Mouse (Mus musculus): ENCODE measurements around the gene St6galnac3. TPM values are rescaled to one million over a fixed set of nuclear protein-coding genes. Genes with fewer than 3 reads are reported as not detected.
"Not testable (repeated sequence)": the region's sequence is repeated elsewhere in the genome, so short reads cannot be mapped to it uniquely, and the experiment has no call there.

St6galnac3 gene
- polyA plus RNA-seq, 1 experiment, result not detected

- Histone ChIP-seq H3K4me3 (ENCODE audit: insufficient read depth, low read length) (no peak overlapping the region), H3K27ac (ENCODE audit: insufficient read depth, low read depth, low read length) (no peak overlapping the region), H3K4me1 (ENCODE audit: control insufficient read depth, insufficient read depth, low read length) (no peaks in the 10 kb centered on the region)
- TF ChIP-seq POLR2A (IDR thresholded peaks at IDR 0.05; ENCODE audit: borderline replicate concordance, low read depth, low read length) (no peak), CTCF (IDR thresholded peaks at IDR 0.05; ENCODE audit: low read depth, low read length) (no peak)
These were observed 325.4 kb downstream of the St6galnac3 start for GRCm38 (mm10) chr3:153399574-153399973.

DNA sequence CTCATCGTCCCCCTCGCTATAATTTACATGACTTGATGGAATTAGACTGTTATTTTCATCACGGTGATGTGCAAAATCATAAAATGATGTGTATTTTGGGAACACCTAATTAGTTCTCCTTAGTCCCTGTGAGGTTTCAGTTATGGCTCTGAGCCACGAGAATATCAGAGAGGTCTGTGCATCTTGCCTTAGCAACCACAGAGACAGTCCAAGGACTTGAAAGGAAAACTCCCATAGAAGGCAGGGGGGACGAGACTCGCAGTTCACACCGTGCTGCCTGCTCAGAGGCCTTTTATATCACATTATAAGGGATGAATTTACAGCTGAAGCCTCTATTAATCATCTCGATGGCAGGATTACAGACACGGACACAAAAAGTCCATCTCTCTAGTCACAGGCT, 327.2 kb downstream of the St6galnac3 start:
- no peaks in the 10 kb centered on the region for H3K4me1 ChIP-seq (ENCODE audit: control insufficient read depth, insufficient read depth, low read length)
- no peak for TF ChIP-seq CTCF (IDR thresholded peaks at IDR 0.05; ENCODE audit: low read depth, low read length)

DNA sequence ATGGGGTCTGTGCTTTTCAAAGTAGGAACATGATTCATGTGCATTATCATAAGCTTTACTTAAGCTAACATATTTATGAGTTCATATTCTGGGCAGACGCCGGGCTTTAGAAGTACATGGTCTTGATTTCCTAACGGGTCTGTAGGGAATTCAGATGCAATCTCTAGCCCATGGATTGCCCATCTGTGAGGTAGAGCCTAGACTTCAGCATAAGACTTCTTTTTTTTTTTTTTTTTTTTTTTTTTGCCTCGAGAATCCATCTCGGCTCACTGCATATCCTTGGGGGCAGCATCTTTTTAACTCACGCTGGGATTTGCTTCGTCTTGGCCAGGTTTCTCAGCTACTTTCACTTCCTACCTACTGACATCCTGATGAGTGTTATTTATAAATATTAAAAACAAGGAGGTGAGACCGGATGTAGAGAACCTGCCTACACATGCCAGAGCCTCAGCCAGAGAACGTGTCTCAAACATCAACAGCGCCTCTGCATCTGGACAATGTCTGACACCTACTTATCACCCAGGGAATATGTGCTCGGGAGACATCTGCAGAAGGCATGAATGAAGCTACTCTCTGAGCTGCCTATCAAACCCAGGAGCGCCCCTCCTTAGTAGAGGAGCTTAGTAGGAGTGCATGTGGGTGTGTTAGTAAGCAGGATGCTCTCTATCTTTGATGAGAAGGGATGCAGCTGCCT, 328.5 kb downstream of the St6galnac3 start:
- Histone ChIP-seq H3K4me1 (ENCODE audit: control insufficient read depth, insufficient read depth, low read length) (no peaks in the 10 kb centered on the region), H3K4me3 (ENCODE audit: insufficient read depth, low read length) (no peak overlapping the region), H3K27ac (ENCODE audit: insufficient read depth, low read depth, low read length) (no peak overlapping the region)
- TF ChIP-seq POLR2A (IDR thresholded peaks at IDR 0.05; ENCODE audit: borderline replicate concordance, low read depth, low read length), result no peak
- no peak for TF ChIP-seq CTCF (IDR thresholded peaks at IDR 0.05; ENCODE audit: low read depth, low read length)

More for the DNA sequence above, 327.2 kb downstream of the St6galnac3 start:
- Histone ChIP-seq H3K4me3 (ENCODE audit: insufficient read depth, low read length) (no peak overlapping the region), H3K27ac (ENCODE audit: insufficient read depth, low read depth, low read length) (no peak overlapping the region)

GRCm38 (mm10) chr3:153395351-153395750, 329.6 kb downstream of the St6galnac3 start:
- Histone ChIP-seq H3K27ac (ENCODE audit: insufficient read depth, low read depth, low read length) (no peak overlapping the region), H3K4me1 (ENCODE audit: control insufficient read depth, insufficient read depth, low read length) (no peaks in the 10 kb centered on the region)
- TF ChIP-seq POLR2A (IDR thresholded peaks at IDR 0.05; ENCODE audit: borderline replicate concordance, low read depth, low read length) (no peak), CTCF (IDR thresholded peaks at IDR 0.05; ENCODE audit: low read depth, low read length) (no peak)

DNA sequence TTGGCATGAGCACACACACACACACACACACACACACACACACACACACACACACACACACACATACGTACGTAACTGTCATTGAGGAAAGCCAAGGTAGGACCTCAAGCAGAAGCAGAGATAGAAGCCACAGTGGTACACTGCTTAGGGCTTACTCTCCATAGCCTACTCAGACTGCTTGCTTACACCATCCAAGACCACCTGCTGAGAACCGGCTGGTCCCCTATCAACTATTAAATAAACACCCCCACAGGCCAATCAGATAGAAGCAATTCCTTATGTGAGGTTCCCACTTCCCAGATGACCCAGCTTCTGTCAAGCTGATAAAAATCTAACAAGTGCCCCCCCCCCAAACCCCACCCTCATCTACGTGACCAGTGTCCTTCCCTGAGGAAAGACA, 330.2 kb downstream of the St6galnac3 start:
- no peak overlapping the region for H3K27ac ChIP-seq (ENCODE audit: insufficient read depth, low read depth, low read length)
- no peaks in the 10 kb centered on the region for H3K4me1 ChIP-seq (ENCODE audit: control insufficient read depth, insufficient read depth, low read length)
- H3K4me3 ChIP-seq (ENCODE audit: insufficient read depth, low read length), result no peak overlapping the region
- no peak for TF ChIP-seq CTCF (IDR thresholded peaks at IDR 0.05; ENCODE audit: low read depth, low read length)
- TF ChIP-seq POLR2A (IDR thresholded peaks at IDR 0.05; ENCODE audit: borderline replicate concordance, low read depth, low read length), result no peak

More at GRCm38 (mm10) chr3:153395351-153395750, 329.6 kb downstream of the St6galnac3 start:
- no peak overlapping the region for H3K4me3 ChIP-seq (ENCODE audit: insufficient read depth, low read length)

DNA sequence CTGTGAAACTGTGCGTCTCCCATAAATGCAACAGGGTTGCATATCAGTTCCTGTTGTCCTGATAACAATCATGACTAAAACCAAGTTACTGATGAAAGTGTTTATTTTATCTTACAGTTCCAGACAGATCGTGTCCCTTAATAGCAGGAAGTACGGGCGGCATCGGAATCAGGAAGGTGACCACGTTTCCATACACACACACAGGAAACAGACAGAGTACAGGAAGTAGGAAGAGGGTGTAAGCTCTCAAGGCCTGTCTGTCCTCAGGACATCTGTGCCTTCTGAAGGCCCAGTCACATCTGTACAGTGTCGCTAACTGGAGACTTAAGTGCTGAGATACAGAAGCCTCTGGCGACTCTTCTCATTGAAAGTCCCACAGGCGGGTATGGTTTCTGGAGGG, 330.8 kb downstream of the St6galnac3 start:
- H3K4me3 ChIP-seq (ENCODE audit: insufficient read depth, low read length), result no peak overlapping the region
- H3K27ac ChIP-seq (ENCODE audit: insufficient read depth, low read depth, low read length), result no peak overlapping the region
- H3K4me1 ChIP-seq (ENCODE audit: control insufficient read depth, insufficient read depth, low read length), result no peaks in the 10 kb centered on the region
- TF ChIP-seq CTCF (IDR thresholded peaks at IDR 0.05; ENCODE audit: low read depth, low read length), result no peak
- TF ChIP-seq POLR2A (IDR thresholded peaks at IDR 0.05; ENCODE audit: borderline replicate concordance, low read depth, low read length), result no peak

DNA sequence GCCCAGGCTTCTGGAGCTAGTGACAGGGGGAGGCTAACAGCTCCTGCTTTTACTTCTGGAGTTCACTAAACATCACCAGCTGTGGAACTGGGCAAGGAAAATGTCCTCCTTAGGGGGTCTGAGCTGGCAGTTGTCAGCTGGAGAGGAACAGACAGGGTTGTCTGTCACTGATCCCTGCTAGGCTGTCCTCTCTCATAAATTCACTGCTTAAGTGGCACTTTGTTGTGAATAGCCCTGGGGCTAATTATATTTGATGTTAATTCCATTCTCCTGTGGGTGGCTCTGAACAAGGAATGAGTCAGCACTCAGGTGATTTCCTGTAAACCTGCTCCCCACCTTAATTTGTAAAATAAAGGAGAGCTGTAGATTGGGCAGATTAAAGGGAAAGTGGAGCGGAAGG, 333.5 kb downstream of the St6galnac3 start:
- H3K4me3 ChIP-seq (ENCODE audit: insufficient read depth, low read length); H3K4me1 ChIP-seq (ENCODE audit: control insufficient read depth, insufficient read depth, low read length): not testable (repeated sequence)

GRCm38 (mm10) chr3:153384651-153385050, 340.3 kb downstream of the St6galnac3 start:
- not testable (repeated sequence) for H3K27ac ChIP-seq (ENCODE audit: insufficient read depth, low read depth, low read length); H3K4me3 ChIP-seq (ENCODE audit: insufficient read depth, low read length); H3K4me1 ChIP-seq (ENCODE audit: control insufficient read depth, insufficient read depth, low read length)

More for the DNA sequence above, 333.5 kb downstream of the St6galnac3 start:
- H3K27ac ChIP-seq (ENCODE audit: insufficient read depth, low read depth, low read length), result not testable (repeated sequence)

- TF ChIP-seq CTCF (IDR thresholded peaks at IDR 0.05; ENCODE audit: low read depth, low read length) (no peak), POLR2A (IDR thresholded peaks at IDR 0.05; ENCODE audit: borderline replicate concordance, low read depth, low read length) (no peak)
- no peak overlapping the region for H3K4me3 ChIP-seq (ENCODE audit: insufficient read depth, low read length)
- H3K27ac ChIP-seq (ENCODE audit: insufficient read depth, low read depth, low read length), result no peak overlapping the region
- H3K4me1 ChIP-seq (ENCODE audit: control insufficient read depth, insufficient read depth, low read length), result no peaks in the 10 kb centered on the region
These were observed 341.3 kb downstream of the St6galnac3 start for GRCm38 (mm10) chr3:153383656-153384055.

DNA sequence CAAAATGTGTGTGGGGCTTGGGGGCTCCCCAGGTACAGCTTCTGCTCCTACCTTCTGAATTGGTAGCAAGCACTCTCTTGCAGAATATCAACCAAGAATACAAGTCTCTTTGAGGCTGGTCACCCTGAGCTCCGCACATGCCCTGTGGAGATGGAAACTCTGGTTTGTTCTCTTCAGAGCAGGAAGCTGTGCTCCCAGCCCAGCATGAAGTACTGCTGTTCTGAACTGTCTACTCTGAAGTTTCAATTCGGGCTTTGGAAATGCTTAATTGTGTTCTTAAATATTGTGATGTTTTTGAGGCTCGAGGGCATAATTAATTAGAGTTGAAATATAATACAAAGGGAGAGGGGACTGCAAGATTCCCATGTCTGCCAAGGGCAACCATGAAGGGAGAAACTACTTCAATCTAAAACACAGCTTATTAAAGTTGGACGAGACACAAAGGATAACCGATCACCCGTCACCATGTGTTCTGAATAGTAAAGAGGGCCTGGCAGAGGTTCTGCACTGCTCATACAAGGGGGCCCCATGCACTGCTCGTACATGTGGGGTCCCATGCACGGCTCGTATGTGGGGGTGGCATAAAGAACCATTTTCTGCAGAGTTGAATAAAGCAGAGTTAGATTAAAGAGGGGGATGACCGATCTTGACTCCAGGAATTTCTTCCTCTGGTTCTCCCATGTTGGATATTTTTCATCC, 359.8 kb downstream of the St6galnac3 start:
- Histone ChIP-seq H3K27ac (ENCODE audit: insufficient read depth, low read depth, low read length) (no peak overlapping the region), H3K4me1 (ENCODE audit: control insufficient read depth, insufficient read depth, low read length) (no peaks in the 10 kb centered on the region), H3K4me3 (ENCODE audit: insufficient read depth, low read length) (no peak overlapping the region)
- TF ChIP-seq CTCF (IDR thresholded peaks at IDR 0.05; ENCODE audit: low read depth, low read length) (no peak), POLR2A (IDR thresholded peaks at IDR 0.05; ENCODE audit: borderline replicate concordance, low read depth, low read length) (no peak)
